Mouse (Mus musculus) liver, postnatal 0 days (tissue): ENCODE data around the gene Ckap5.

Experiments used
- CTCF ChIP-seq: sonication (generic); IDR thresholded peaks from 2 replicates; pipeline ENCODE4 v1.5.1; 2016; ENCODE audit warnings: antibody characterized with exemption, low read depth
- EP300 ChIP-seq: IDR thresholded peaks from 2 replicates; pipeline ENCODE4 v1.6.1; 2016; ENCODE audit warnings: antibody characterized with exemption, low read depth, mild to moderate bottlenecking

DNA sequence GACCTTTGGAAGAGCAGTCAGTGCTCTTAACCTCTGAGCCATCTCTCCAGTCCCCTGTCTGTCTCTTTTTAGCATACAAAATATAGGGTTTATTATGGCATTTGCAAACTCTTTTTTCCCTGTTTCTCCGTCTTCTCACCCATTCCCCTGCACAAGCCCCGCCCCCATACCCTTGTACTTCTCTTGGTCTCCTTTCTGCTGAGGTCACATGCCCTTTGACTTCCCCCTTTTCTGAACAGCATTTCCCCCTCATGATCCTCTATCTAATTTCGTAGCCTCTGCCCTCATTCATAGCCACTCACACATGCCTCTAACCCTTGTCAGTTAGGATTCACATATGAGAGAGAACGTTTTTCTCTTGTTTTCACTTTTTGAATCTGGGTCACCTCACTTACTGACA is 41.9 kb upstream of the Ckap5 start:
- no peak for TF ChIP-seq CTCF
- no peak for TF ChIP-seq EP300
